Mouse (Mus musculus): ENCODE measurements around the gene Fam217b. TPM values are rescaled to one million over a fixed set of nuclear protein-coding genes. Genes with fewer than 3 reads are reported as not detected.
A peak's percentile ranks its signal among the peaks of the same experiment; 100 is the strongest.

Fam217b gene
- total and polyA plus RNA-seq, 2 experiments from 2014 or later, result 5.0 to 8.0 TPM

GRCm38 (mm10) chr2:178413081-178413480 lies 1.2 kb upstream of the Fam217b start:
- 42% methylated on average over 13 of the region's 13 CpGs for WGBS
- no peak for DNase-seq (ENCODE audit: low spot score)
- H3K4me1 ChIP-seq (ENCODE audit: control insufficient read depth, insufficient read depth), result peaks cover 20% of the 10 kb centered on the region

GRCm38 (mm10) chr2:178413481-178414260 lies 653 bp upstream of the Fam217b start:
- peak overlapping the region; percentile 96 for H3K4me2 ChIP-seq (ENCODE audit: low read depth, low read length)
- H3K9me3 ChIP-seq (replicated peaks; ENCODE audit: control insufficient read depth, low read length), result no peaks in the 10 kb centered on the region
- H3K9ac ChIP-seq (replicated peaks; ENCODE audit: low read depth, low read length), result peak overlapping the region; percentile 49
- H3K27ac ChIP-seq (ENCODE audit: low read depth), result peak overlapping the region; percentile 90
- H3K36me3 ChIP-seq (replicated peaks; ENCODE audit: control insufficient read depth, insufficient read depth, low read length), result peaks cover 13% of the 10 kb centered on the region
- 12% methylated on average over 71 of the region's 75 CpGs for WGBS
- H3K4me3 ChIP-seq (ENCODE audit: low read depth, low read length), result peak overlapping the region; percentile 68
- H3K4me1 ChIP-seq (ENCODE audit: control insufficient read depth, insufficient read depth), result peaks cover 20% of the 10 kb centered on the region
- no peak for DNase-seq (ENCODE audit: low spot score)
- no peaks in the 10 kb centered on the region for H3K27me3 ChIP-seq (ENCODE audit: control insufficient read depth, insufficient read depth, low read length)
- no peak for ATAC-seq (ENCODE audit: insufficient read depth, low read depth)
- TF ChIP-seq EP300 (IDR thresholded peaks at IDR 0.05; ENCODE audit: low read depth) (no peak), CTCF (IDR thresholded peaks at IDR 0.05; ENCODE audit: low read depth) (no peak)

More at GRCm38 (mm10) chr2:178413081-178413480, 1.2 kb upstream of the Fam217b start:
- TF ChIP-seq EP300 (IDR thresholded peaks at IDR 0.05; ENCODE audit: low read depth) (no peak; the same call in 1 of the 2 replicates), CTCF (IDR thresholded peaks at IDR 0.05; ENCODE audit: low read depth) (no peak)
- Histone ChIP-seq H3K27ac (ENCODE audit: low read depth) (peak overlapping the region; percentile 90), H3K9ac (replicated peaks; ENCODE audit: low read depth, low read length) (peak overlapping the region; percentile 49; the same call in 1 of the 2 replicates), H3K4me3 (ENCODE audit: low read depth, low read length) (peak overlapping the region; percentile 68), H3K9me3 (replicated peaks; ENCODE audit: control insufficient read depth, low read length) (no peaks in the 10 kb centered on the region), H3K4me2 (ENCODE audit: low read depth, low read length) (peak overlapping the region; percentile 96), H3K27me3 (ENCODE audit: control insufficient read depth, insufficient read depth, low read length) (no peaks in the 10 kb centered on the region), H3K36me3 (replicated peaks; ENCODE audit: control insufficient read depth, insufficient read depth, low read length) (peaks cover 7% of the 10 kb centered on the region)
- ATAC-seq (ENCODE audit: insufficient read depth, low read depth), result peak; percentile 18; the same call in 1 of the 2 replicates

GRCm38 (mm10) chr2:178415150-178415448 lies 775 bp downstream of the Fam217b start:
- H3K9ac ChIP-seq (replicated peaks; ENCODE audit: low read depth, low read length), result no peak overlapping the region
- H3K27ac ChIP-seq (ENCODE audit: low read depth), result peak overlapping the region; percentile 90; the same call in 1 of the 2 replicates
- ATAC-seq (ENCODE audit: insufficient read depth, low read depth), result no peak
- peak overlapping the region; percentile 96 for H3K4me2 ChIP-seq (ENCODE audit: low read depth, low read length)
- H3K36me3 ChIP-seq (replicated peaks; ENCODE audit: control insufficient read depth, insufficient read depth, low read length), result peaks cover 23% of the 10 kb centered on the region
- H3K9me3 ChIP-seq (replicated peaks; ENCODE audit: control insufficient read depth, low read length), result no peaks in the 10 kb centered on the region
- no peaks in the 10 kb centered on the region for H3K27me3 ChIP-seq (ENCODE audit: control insufficient read depth, insufficient read depth, low read length)
- WGBS, result 32% methylated on average over 3 of the region's 3 CpGs
- H3K4me1 ChIP-seq (ENCODE audit: control insufficient read depth, insufficient read depth), result peaks cover 20% of the 10 kb centered on the region
- H3K4me3 ChIP-seq (ENCODE audit: low read depth, low read length), result peak overlapping the region; percentile 68
- no peak for DNase-seq (ENCODE audit: low spot score)
- TF ChIP-seq EP300 (IDR thresholded peaks at IDR 0.05; ENCODE audit: low read depth), result no peak
- no peak for TF ChIP-seq CTCF (IDR thresholded peaks at IDR 0.05; ENCODE audit: low read depth)

- TF ChIP-seq CTCF (IDR thresholded peaks at IDR 0.05; ENCODE audit: low read depth), result no peak
- no peak for TF ChIP-seq EP300 (IDR thresholded peaks at IDR 0.05; ENCODE audit: low read depth)
- H3K9ac ChIP-seq (replicated peaks; ENCODE audit: low read depth, low read length), result no peak overlapping the region; the same call in 1 of the 2 replicates
- ATAC-seq (ENCODE audit: insufficient read depth, low read depth), result no peak
- H3K36me3 ChIP-seq (replicated peaks; ENCODE audit: control insufficient read depth, insufficient read depth, low read length), result peaks cover 31% of the 10 kb centered on the region
- H3K27me3 ChIP-seq (ENCODE audit: control insufficient read depth, insufficient read depth, low read length), result no peaks in the 10 kb centered on the region
- 32% methylated on average over 13 of the region's 13 CpGs for WGBS
- H3K4me1 ChIP-seq (ENCODE audit: control insufficient read depth, insufficient read depth), result peaks cover 23% of the 10 kb centered on the region
- DNase-seq (ENCODE audit: low spot score), result no peak
- H3K27ac ChIP-seq (ENCODE audit: low read depth), result 0 out of 2 replicates have a peak overlapping the region, but pooled peaks have one; percentile 2
- H3K4me2 ChIP-seq (ENCODE audit: low read depth, low read length), result peak overlapping the region; percentile 10; the same call in 1 of the 2 replicates
- H3K9me3 ChIP-seq (replicated peaks; ENCODE audit: control insufficient read depth, low read length), result no peaks in the 10 kb centered on the region
- no peak overlapping the region for H3K4me3 ChIP-seq (ENCODE audit: low read depth, low read length)
Observed at GRCm38 (mm10) chr2:178416427-178416826, 2.1 kb downstream of the Fam217b start.

GRCm38 (mm10) chr2:178416970-178417369 lies 2.6 kb downstream of the Fam217b start:
- Histone ChIP-seq H3K4me3 (ENCODE audit: low read depth, low read length) (no peak overlapping the region), H3K27me3 (ENCODE audit: control insufficient read depth, insufficient read depth, low read length) (no peaks in the 10 kb centered on the region), H3K27ac (ENCODE audit: low read depth) (0 out of 2 replicates have a peak overlapping the region, but pooled peaks have one; percentile 2), H3K9me3 (replicated peaks; ENCODE audit: control insufficient read depth, low read length) (no peaks in the 10 kb centered on the region), H3K9ac (replicated peaks; ENCODE audit: low read depth, low read length) (no peak overlapping the region; the same call in 1 of the 2 replicates), H3K4me1 (ENCODE audit: control insufficient read depth, insufficient read depth) (peaks cover 26% of the 10 kb centered on the region), H3K4me2 (ENCODE audit: low read depth, low read length) (no peak overlapping the region; the same call in 1 of the 2 replicates), H3K36me3 (replicated peaks; ENCODE audit: control insufficient read depth, insufficient read depth, low read length) (peaks cover 31% of the 10 kb centered on the region)
- ATAC-seq (ENCODE audit: insufficient read depth, low read depth) (no peak), DNase-seq (ENCODE audit: low spot score) (no peak)
- WGBS, result 36% methylated on average over 4 of the region's 4 CpGs
- TF ChIP-seq CTCF (IDR thresholded peaks at IDR 0.05; ENCODE audit: low read depth), result no peak
- TF ChIP-seq EP300 (IDR thresholded peaks at IDR 0.05; ENCODE audit: low read depth), result no peak

Measured in heart, postnatal 0 days (tissue).